Mouse (Mus musculus) gastrocnemius, postnatal 36 days (tissue): ENCODE results near the gene Arid1b. TPM values are rescaled to one million over a fixed set of nuclear protein-coding genes. Genes with fewer than 3 reads are reported as not detected.

Experiments
- DNase-seq, 2 experiments: peaks; one replicate each; pipeline ENCODE4 v3.0.0; 2022
- intact Hi-C: fragments of 180-260 bp; cut with DNase I; formaldehyde crosslinking; loops from one replicate; pipeline ENCODE4 v1.15.1; 2025
- total RNA-seq, 2 experiments: library from RNA; stranded (reverse); gene quantifications; 2 replicates each; pipeline ENCODE4 v1.2.3; 2021

Arid1b gene
- total RNA-seq, 2 experiments from 2014 or later, result 28.6 to 31.6 TPM

DNA sequence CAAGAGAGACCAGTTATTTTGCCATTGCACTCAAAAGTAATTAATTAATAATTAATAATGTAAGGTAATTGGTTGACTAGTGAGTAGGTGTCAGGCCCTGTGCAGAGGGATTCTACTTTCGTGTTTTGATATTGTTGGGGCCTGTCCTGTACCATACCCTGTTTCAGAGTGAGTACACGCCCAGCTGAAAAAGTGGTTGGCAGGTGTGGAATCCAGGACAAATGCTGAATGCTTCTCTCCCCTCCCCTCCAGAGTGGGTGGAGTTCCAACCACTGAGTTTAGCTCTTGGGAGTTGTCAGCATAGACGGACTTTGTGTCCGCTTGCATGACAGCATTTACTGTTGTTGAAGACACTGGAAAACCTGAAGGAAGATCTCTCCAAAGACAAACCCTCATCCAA lies 18.4 kb downstream of the Arid1b start:
- intact Hi-C loops, result no loop called here
- no peak for DNase-seq

GRCm38 (mm10) chr17:5014327-5014957 lies 20.3 kb downstream of the Arid1b start:
- intact Hi-C loops, result no loop called here

DNA sequence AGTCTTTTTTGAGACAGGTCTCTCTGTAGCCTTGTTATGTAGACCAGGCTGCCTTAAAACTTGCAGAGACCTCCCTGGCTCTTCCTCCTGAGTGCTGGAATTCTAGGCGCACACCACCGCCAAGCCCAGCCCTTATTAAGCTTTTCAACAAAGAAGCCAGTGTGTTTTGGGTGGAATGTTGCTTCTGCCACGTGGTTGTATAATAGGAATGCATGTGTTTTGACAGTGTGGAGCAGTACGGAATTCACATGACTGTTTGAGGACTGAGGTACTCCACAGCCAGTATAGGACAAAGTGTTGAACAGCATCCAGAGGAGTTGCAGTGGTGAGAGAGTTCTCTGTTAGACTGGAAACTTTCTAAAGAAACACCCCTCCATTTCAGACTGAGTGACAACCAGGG lies 22.3 kb downstream of the Arid1b start:
- intact Hi-C loops, result no loop called here

More at GRCm38 (mm10) chr17:5014327-5014957, 20.3 kb downstream of the Arid1b start:
- no peak for DNase-seq

DNA sequence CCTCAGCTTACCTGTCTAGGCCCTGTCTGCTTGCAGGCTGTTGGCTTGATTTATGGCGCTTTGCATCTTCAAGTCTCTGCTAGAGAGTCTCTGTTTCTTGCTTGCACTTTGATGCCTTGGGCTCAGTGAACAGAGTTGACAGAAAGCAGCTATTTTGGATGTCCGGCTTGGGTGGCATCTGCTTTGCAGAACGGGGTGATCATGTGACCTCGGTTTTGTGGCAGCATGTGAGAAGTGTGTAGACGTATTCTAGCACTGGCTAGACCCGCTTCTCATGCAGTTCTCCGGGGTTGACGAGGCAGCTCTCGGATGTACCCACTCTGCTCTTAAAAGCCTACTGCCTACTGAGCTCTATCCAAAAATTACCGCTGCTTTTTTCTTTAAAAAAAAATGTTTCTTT lies 22.9 kb downstream of the Arid1b start:
- no peak for DNase-seq
- intact Hi-C loops, result no loop called here

More for the DNA sequence above, 22.3 kb downstream of the Arid1b start:
- no peak for DNase-seq

DNA sequence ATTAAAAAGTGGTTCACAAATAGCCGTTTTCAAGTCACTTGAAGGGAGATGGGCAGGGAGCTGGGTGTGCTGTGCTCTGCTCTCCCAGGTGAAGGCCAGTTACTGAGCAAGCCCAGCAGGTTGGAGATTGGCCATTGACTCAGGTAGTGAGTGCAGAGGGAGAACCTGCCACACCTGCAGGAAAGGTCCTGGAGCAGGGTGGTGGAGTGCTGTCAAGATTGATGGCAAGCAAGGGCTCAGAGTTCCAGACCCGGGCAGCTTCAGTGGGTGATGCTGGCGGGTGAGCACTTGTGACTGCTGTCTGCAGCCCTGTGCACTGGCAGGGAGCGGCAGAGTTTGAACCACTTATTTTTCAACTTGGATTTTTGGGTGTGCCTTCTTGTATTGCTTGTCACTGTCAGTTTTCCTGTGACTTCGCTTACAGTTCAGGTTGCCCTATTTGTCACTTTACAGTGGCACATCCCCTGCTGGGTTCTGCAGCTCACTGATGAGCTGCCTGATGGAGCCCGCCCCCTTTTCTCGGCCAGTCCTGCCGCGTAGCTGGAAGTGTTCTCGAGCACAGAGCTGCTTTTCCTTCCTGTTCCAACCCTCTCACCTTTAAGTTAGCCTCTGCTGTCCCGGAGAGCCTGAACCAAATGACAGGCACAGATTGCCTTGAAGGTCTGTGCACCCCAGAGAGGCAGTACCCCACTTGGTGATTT lies 27.3 kb downstream of the Arid1b start:
- peak in 1 of 2 experiments; percentile 2 for DNase-seq
- intact Hi-C loops, result no loop called here

DNA sequence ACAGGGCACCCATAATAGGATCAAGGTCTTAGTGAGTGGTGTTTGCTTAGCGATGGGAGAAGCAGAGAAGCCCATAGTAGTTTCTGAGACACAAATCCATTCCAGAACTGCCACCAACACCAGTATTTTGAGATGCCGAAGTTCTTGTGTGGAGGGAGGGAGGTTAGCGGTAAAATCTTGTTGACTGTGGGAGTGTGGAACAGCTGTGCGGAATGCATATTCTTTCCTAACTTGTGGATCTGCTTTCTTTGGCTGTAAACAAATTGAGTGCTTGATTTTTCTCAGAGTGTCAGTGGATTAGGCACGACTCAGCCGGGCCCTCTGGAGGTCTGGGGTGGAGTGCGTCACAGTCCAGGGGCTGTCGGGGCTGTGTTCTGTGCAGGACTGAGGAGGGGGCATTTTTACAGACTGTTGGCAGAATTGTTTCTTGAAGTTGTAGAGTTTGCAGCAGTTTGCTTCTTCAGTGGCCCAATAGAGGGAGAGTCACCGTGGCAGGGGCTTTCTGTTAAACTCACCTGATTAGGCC lies 27.9 kb downstream of the Arid1b start:
- intact Hi-C loops, result no loop called here
- DNase-seq, result peak in 1 of 2 experiments; percentile 1

DNA sequence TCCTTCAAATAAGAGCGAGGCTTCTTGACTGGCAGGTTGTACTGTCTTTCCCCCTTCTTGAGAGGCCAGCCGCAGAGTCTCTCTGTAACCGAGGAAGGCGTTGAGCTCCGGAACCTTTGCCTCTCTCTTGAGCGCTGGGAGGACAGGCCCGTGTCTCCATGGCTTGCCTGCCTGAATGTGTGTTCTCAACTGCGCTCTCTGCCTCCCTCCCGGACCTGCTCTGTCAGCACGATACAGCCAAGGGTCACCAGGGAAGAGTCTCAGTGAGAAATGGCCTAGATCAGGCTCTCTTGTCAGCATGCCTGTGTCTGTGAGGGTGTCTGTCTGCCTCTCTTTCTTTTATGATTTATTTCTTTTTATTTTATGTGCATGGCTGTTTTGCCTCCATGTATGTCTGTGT lies 29.6 kb downstream of the Arid1b start:
- DNase-seq, result peak in 1 of 2 experiments; percentile 3
- intact Hi-C loops, result no loop called here

GRCm38 (mm10) chr17:5025400-5025799 lies 31.3 kb downstream of the Arid1b start:
- DNase-seq, result no peak
- intact Hi-C loops, result no loop called here

GRCm38 (mm10) chr17:5026578-5026977 lies 32.4 kb downstream of the Arid1b start:
- no peak for DNase-seq
- intact Hi-C loops, result no loop called here

DNA sequence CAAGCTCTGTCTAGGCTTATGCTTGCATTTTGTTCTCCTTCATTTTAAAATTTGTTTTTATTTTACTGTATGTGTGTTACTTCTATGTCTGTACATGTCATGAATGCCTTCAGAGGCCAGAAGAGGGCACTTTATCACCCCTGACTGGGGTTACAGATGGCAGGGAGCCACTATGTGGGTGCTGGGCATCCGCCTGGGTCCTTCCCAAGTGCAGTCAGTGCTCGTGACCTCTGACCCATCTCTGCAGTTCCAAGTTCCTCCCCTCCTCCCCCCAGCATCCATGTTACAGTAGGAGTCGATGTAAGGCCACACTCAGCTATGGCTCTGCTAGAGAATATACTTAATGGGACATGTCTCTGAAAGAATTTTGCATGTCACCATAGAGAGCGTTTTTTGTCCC lies 35.0 kb downstream of the Arid1b start:
- intact Hi-C loops, result no loop called here
- peak in 1 of 2 experiments; percentile 2 for DNase-seq

- DNase-seq, result no peak
- intact Hi-C loops, result no loop called here
Observed at GRCm38 (mm10) chr17:5030290-5030689, 36.2 kb downstream of the Arid1b start.

DNA sequence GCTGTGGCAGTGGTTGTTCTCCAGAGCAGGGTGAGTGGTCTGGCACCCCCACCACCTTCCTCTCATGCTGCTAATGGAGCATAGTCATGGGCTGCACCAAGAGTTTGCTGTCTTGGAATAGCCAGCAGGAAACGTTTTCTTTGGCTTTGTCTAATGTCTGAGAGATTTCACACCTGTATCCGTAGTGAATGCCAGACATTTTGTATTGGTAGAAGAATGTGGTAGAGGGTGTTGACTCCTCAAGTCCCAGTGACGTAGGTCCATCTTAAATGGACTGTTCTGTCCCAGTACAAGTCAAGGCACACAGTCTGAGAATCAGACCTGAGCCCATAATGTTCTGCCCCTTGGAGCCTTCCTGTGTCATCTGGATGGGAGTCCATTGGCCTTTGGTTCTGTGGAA lies 39.2 kb downstream of the Arid1b start:
- peak in 1 of 2 experiments; percentile 3 for DNase-seq
- intact Hi-C loops, result no loop called here

- peak in 1 of 2 experiments; percentile 1 for DNase-seq
- intact Hi-C loops, result no loop called here
Observed at GRCm38 (mm10) chr17:5034201-5034600, 40.1 kb downstream of the Arid1b start.

DNA sequence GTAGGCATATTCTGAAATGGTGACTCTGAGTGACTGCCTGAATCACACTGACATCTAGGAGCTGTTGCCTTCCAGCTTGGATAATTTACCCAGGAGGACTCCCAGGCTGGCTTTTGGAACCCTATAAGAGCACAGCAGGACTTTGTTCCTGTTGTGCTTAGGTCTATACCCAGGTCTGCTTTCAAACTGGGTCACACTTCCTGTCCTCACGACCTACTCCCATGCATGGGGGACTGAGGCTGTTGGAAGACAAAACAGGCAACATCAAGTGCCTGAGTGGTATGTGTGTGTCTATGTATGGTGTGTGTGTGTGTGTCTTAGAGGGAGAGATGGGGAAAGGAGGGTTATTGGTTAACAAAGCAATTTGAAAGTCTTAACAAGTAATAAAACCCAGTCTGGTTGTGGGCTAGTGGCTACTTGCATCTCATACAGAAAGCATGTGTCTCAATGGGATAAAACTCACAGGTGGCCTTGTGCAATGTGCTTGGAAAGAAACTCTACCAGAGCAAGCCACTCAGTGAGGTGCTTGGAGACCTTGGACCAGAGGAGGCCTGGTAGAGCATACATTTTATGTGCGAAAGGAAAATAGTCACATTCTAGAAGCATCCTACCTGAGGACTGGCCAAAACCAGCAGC lies 42.2 kb downstream of the Arid1b start:
- intact Hi-C loops, result no loop called here
- DNase-seq, result peak in 1 of 2 experiments; percentile 2

DNA sequence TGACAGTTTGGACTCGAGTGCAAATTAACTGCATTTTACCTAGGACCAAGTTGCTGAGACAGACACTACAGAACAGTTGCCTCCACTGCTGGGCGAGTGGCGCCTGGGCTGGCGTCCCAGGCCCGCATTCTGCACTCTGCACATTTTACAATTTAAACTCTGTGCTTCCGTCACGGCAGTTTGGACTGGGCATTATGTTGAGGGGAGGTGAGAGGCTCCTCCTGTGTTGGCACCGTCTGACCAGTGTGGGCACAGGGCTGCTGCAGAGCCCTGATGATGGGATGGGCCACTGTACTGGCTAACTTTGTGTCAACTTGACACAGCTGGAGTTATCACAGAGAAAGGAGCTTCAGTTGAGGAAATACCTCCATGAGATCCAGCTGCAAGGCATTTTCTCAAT lies 43.1 kb downstream of the Arid1b start:
- DNase-seq, result peak in 1 of 2 experiments; percentile 2
- intact Hi-C loops, result no loop called here

- intact Hi-C loops, result no loop called here
- DNase-seq, result peak in 1 of 2 experiments; percentile 1
Observed at GRCm38 (mm10) chr17:5039826-5040225, 45.7 kb downstream of the Arid1b start.

DNA sequence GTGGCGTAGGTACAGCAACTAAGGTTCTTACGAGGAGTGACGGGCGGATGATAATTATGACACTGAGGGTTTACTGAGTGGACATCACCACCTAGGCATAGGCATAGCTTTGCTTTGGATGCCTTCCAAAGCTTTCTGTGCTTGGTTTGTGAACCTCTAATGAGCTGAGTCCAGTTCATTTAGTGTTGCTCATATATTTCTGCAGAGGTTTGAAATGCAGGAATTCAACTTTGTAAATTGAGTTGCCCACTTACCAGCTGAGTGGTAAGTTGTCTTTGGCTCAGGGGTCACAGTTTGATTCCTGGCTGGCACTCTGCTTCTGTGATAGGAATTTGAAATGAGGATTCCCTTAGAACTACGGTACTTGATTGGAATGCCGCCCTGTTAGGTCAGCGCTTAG lies 49.7 kb downstream of the Arid1b start:
- peak in 1 of 2 experiments; percentile 1 for DNase-seq
- intact Hi-C loops, result no loop called here

DNA sequence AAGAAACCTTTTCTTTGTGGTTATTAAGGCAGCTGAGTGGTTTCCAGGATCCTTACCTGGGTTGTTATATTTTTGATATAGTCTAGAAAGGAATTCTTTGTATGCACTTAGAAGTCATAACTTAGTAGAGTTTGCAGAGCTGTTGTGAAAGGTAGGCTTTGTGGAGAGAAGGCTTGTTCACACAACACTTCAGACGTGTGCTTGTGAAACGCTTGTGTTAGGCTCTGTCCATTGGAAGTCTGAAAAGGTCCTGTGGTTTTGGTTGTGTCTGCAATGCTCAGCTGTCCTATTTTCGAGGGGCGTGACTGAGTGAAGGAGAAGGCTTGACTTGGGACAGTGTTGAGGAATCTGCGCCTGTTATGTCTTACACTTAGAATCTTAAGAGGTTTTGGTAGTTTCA lies 51.5 kb downstream of the Arid1b start:
- intact Hi-C loops, result no loop called here

DNA sequence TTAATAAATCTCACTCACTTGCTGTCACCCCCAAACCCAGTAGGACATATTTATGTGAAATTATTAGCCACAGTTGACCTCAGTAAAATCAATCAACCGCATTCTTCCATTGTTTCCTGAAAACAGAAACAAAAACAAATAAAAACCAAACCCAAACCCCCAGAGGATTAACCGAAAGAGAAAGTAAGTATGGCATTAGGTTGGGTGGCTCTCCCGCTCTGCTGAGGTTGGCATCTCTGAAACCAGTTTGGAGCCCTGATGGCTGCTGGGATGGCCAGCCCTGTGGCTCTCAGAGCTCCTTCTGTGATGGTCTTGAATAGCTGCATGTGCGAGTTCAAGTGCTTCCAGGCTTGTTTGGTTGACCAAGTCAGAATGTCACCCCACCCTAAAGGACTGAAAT lies 53.2 kb downstream of the Arid1b start:
- intact Hi-C loops, result no loop called here
- DNase-seq, result no peak

More for the DNA sequence above, 51.5 kb downstream of the Arid1b start:
- no peak for DNase-seq

- DNase-seq, result no peak
- intact Hi-C loops, result no loop called here
Observed at GRCm38 (mm10) chr17:5050266-5050665, 56.1 kb downstream of the Arid1b start.

- DNase-seq, result no peak
- intact Hi-C loops, result no loop called here
Observed at GRCm38 (mm10) chr17:5050970-5051530, 56.9 kb downstream of the Arid1b start.
